Mouse (Mus musculus): Measurements from ENCODE around the gene Camkmt. TPM values are rescaled to one million over a fixed set of nuclear protein-coding genes. Genes with fewer than 3 reads are reported as not detected.

Camkmt gene
- polyA plus RNA-seq, 1 experiment from 2014 or later = 6.9 TPM

GRCm38 (mm10) chr17:85382344-85382743 lies 292.0 kb downstream of the Camkmt start:
- POLR2A ChIA-PET = no interaction called here
- CTCF ChIA-PET = no interaction called here
- in situ Hi-C loops (cut with MboI; ENCODE audit: low pct_unique_long_range_greater_than_20kb) = no loop called here
- TF ChIP-seq CTCF (IDR thresholded peaks at IDR 0.05) = no peak
- no peak for DNase-seq (ENCODE audit: low read depth, low spot score)
- no peaks in the 10 kb centered on the region for H3K27me3 ChIP-seq
- no peak for ATAC-seq

GRCm38 (mm10) chr17:85382906-85383305 lies 292.6 kb downstream of the Camkmt start:
- in situ Hi-C loops (cut with MboI; ENCODE audit: low pct_unique_long_range_greater_than_20kb) = no loop called here
- ATAC-seq (no peak), DNase-seq (ENCODE audit: low read depth, low spot score) (no peak)
- ChIA-PET CTCF (no interaction called here), POLR2A (no interaction called here)
- no peaks in the 10 kb centered on the region for H3K27me3 ChIP-seq
- no peak for TF ChIP-seq CTCF (IDR thresholded peaks at IDR 0.05)

- no peak for ATAC-seq
- DNase-seq (ENCODE audit: low read depth, low spot score) = no peak
- CTCF ChIA-PET = interaction anchor here (1.6 kb wide), 1 partner anchor 8 kb away, joined by 4 read pairs; no protein-coding TSS in a partner anchor
- H3K27me3 ChIP-seq = no peaks in the 10 kb centered on the region
- in situ Hi-C loops (cut with MboI; ENCODE audit: low pct_unique_long_range_greater_than_20kb) = no loop called here
- no peak for TF ChIP-seq CTCF (IDR thresholded peaks at IDR 0.05)
- POLR2A ChIA-PET = interaction anchor here (0.6 kb wide), 1 partner anchor 114 kb away, joined by 4 read pairs; no protein-coding TSS in a partner anchor
Measured at GRCm38 (mm10) chr17:85393091-85393890, 302.9 kb downstream of the Camkmt start.

- in situ Hi-C loops (cut with MboI; ENCODE audit: low pct_unique_long_range_greater_than_20kb) = no loop called here
- DNase-seq (ENCODE audit: low read depth, low spot score) (no peak), ATAC-seq (no peak)
- CTCF ChIA-PET = interaction anchor here (1.6 kb wide), 1 partner anchor 8 kb away, joined by 4 read pairs; no protein-coding TSS in a partner anchor
- H3K27me3 ChIP-seq = no peaks in the 10 kb centered on the region
- POLR2A ChIA-PET = interaction anchor here (0.6 kb wide), 1 partner anchor 115 kb away, joined by 4 read pairs; no protein-coding TSS in a partner anchor
- TF ChIP-seq CTCF (IDR thresholded peaks at IDR 0.05) = no peak
Measured at GRCm38 (mm10) chr17:85393891-85394321, 303.6 kb downstream of the Camkmt start.

- POLR2A ChIA-PET = no interaction called here
- ATAC-seq (no peak), DNase-seq (ENCODE audit: low read depth, low spot score) (no peak)
- no peak for TF ChIP-seq CTCF (IDR thresholded peaks at IDR 0.05)
- CTCF ChIA-PET = interaction anchor here (1.0 kb wide), 1 partner anchor 206 kb away, joined by 3 read pairs; no protein-coding TSS in a partner anchor
- in situ Hi-C loops (cut with MboI; ENCODE audit: low pct_unique_long_range_greater_than_20kb) = no loop called here
- H3K27me3 ChIP-seq = no peaks in the 10 kb centered on the region
Measured at GRCm38 (mm10) chr17:85395502-85395901, 305.1 kb downstream of the Camkmt start.

- ATAC-seq (no peak), DNase-seq (ENCODE audit: low read depth, low spot score) (no peak)
- CTCF ChIA-PET = no interaction called here
- TF ChIP-seq CTCF (IDR thresholded peaks at IDR 0.05) = no peak
- no peaks in the 10 kb centered on the region for H3K27me3 ChIP-seq
- POLR2A ChIA-PET = no interaction called here
- in situ Hi-C loops (cut with MboI; ENCODE audit: low pct_unique_long_range_greater_than_20kb) = no loop called here
Measured at GRCm38 (mm10) chr17:85400751-85401150, 310.4 kb downstream of the Camkmt start.

- DNase-seq (ENCODE audit: low read depth, low spot score) (no peak), ATAC-seq (no peak)
- no peaks in the 10 kb centered on the region for H3K27me3 ChIP-seq
- ChIA-PET CTCF (no interaction called here), POLR2A (no interaction called here)
- in situ Hi-C loops (cut with MboI; ENCODE audit: low pct_unique_long_range_greater_than_20kb) = no loop called here
- TF ChIP-seq CTCF (IDR thresholded peaks at IDR 0.05) = no peak
Measured at GRCm38 (mm10) chr17:85405161-85405560, 314.8 kb downstream of the Camkmt start.

- H3K27me3 ChIP-seq = no peaks in the 10 kb centered on the region
- POLR2A ChIA-PET = interaction anchor here (0.6 kb wide), 1 partner anchor 114 kb away, joined by 5 read pairs; no protein-coding TSS in a partner anchor
- CTCF ChIA-PET = no interaction called here
- in situ Hi-C loops (cut with MboI; ENCODE audit: low pct_unique_long_range_greater_than_20kb) = no loop called here
- TF ChIP-seq CTCF (IDR thresholded peaks at IDR 0.05) = no peak
- no peak for ATAC-seq
- DNase-seq (ENCODE audit: low read depth, low spot score) = no peak
Measured at GRCm38 (mm10) chr17:85406195-85406594, 315.8 kb downstream of the Camkmt start.

GRCm38 (mm10) chr17:85428831-85429230 lies 338.5 kb downstream of the Camkmt start:
- ChIA-PET POLR2A (no interaction called here), CTCF (no interaction called here)
- H3K27me3 ChIP-seq = no peaks in the 10 kb centered on the region
- no peak for DNase-seq (ENCODE audit: low read depth, low spot score)
- in situ Hi-C loops (cut with MboI; ENCODE audit: low pct_unique_long_range_greater_than_20kb) = no loop called here
- ATAC-seq = no peak
- TF ChIP-seq CTCF (IDR thresholded peaks at IDR 0.05) = no peak

GRCm38 (mm10) chr17:85432923-85433322 lies 342.6 kb downstream of the Camkmt start:
- DNase-seq (ENCODE audit: low read depth, low spot score) (no peak), ATAC-seq (no peak)
- in situ Hi-C loops (cut with MboI; ENCODE audit: low pct_unique_long_range_greater_than_20kb) = no loop called here
- no peak for TF ChIP-seq CTCF (IDR thresholded peaks at IDR 0.05)
- ChIA-PET POLR2A (no interaction called here), CTCF (interaction anchor here (1.2 kb wide), 1 partner anchor 243 kb away, joined by 5 read pairs; no protein-coding TSS in a partner anchor)
- no peaks in the 10 kb centered on the region for H3K27me3 ChIP-seq

GRCm38 (mm10) chr17:85443036-85443435 lies 352.7 kb downstream of the Camkmt start:
- ChIA-PET CTCF (no interaction called here), POLR2A (no interaction called here)
- DNase-seq (ENCODE audit: low read depth, low spot score) = no peak
- no peak for TF ChIP-seq CTCF (IDR thresholded peaks at IDR 0.05)
- peaks cover 5% of the 10 kb centered on the region for H3K27me3 ChIP-seq
- in situ Hi-C loops (cut with MboI; ENCODE audit: low pct_unique_long_range_greater_than_20kb) = no loop called here
- no peak for ATAC-seq

Data from Patski (cell line).